Mouse (Mus musculus): Measurements from ENCODE around the gene Golga1.
A peak's percentile ranks its signal among the peaks of the same experiment; 100 is the strongest.
"Not testable (repeated sequence)": the region's sequence is repeated elsewhere in the genome, so short reads cannot be mapped to it uniquely, and the experiment has no call there.

Gene Golga1

DNA sequence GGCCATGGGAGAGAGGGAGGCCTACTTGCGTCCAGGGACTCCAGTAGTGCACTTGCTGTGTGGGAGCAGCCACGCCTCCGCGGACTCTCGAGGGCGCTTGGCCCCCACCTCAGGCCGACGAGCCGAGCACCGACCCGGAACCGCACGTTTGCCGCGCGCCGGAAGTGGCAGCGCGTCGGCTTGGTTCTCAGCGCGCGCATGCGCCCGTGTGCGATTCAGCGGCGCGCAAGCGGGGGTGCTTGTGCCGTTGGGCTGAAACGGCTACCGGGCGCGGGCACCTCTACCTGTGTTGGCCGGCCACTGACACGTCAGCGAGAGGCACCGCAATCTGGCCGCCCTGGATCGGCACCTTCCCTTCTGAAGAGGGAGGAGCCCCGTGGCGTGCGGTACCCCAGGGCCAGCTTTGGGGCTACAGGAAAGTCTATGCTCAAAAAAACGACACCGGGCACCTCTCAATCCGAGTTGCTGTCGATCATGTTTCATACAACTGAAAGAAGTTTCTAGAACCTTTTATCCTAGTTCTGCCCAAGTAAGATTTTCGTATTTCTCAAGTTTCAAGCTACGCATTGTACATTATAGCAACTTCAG is at the start of gene Golga1:
TSS of gene Golga1 (minus strand) at position 142 of the 588 bp plus-strand sequence.
- DNase-seq: peak; percentile 88

DNA sequence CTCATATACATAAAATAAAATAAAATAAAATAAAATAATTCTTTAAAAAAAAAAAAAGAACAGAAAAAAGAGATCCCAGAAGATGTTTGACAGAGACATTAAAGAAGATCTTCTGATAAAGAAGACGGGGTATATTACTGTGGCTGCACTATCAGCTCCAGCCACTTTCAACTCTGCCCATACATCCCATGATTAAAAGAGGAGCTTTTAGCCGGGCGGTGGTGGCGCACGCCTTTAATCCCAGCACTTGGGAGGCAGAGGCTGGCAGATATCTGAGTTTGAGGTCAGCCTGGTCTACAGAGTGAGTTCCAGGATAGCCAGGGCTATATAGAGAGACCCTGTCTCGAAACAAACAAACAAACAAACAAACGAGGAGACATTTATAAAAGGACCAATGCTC is 48.8 kb upstream of the Golga1 start:
- DNase-seq: no peak

DNA sequence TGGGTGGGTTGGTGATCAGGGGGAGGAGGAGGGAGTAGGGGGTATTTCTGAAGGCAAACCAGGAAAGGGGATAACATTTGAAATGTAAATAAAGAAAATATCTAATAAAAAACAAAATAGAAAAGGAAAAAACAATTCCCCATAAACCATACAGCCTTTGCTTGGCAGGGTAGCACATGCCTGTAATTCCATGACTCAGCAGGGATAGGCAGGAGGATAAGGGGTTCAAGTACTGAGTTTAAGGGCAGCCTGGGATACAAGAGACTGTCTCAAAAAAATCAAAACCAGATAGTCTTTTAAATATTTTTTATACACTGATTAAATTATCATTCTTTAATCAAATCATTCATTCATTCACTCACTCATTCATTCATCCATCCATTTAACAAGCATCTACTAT is 45.2 kb upstream of the Golga1 start:
- no peak for DNase-seq

DNA sequence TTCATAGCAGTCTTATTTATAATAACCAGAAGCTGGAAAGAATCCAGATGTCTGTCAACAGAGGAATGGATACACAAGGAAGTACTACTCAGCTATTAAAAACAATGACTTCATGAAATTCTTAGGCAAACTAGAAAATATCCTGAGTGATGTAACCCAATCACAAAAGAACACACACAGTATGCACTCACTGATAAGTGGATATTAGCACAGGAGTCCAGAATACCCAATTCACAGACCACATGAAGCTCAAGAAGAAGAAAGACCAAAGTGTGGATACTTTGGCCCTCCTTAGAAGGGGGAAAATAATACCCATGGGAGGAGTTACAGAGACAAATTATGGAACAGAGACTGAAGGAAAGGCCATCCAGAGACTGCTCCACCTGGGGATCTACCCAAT is 44.4 kb upstream of the Golga1 start:
- DNase-seq: not testable (repeated sequence)

DNA sequence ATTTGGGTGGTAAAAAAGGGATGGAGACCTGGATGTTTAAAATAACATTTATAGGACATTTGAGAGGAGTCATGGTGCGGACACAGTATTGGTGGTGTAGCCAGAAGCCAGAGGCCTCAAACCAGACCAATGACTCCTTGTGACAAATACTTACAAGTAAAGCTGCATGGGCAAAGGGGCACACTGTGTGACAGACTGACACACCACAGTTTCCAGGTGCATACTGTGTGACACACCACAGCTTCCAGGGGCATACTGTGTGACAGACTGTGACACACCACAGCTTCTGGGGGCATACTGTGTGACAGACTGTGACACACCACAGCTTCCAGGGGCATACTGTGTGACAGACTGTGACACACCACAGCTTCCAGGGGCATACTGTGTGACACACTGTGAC is 34.6 kb upstream of the Golga1 start:
- DNase-seq: not testable (repeated sequence)

DNA sequence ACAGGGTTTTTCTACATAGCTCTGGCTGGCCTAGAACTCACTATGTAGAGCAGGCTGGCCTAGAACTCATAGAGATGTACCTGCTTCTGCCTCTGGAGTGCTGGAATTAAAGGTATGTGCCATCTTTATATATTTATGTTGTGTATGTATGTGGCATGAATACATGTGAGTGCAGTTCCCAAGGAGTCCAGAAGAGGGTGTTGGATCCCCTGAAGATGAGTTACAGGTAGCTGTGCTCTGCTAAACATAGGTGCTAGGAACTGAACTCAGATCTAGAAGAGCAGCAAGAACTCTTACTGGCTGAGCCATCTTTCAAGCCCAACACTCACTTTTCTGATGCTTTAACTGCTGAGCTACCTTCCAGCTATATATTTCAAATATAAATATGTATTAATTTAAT is 32.7 kb upstream of the Golga1 start:
- DNase-seq: no peak

DNA sequence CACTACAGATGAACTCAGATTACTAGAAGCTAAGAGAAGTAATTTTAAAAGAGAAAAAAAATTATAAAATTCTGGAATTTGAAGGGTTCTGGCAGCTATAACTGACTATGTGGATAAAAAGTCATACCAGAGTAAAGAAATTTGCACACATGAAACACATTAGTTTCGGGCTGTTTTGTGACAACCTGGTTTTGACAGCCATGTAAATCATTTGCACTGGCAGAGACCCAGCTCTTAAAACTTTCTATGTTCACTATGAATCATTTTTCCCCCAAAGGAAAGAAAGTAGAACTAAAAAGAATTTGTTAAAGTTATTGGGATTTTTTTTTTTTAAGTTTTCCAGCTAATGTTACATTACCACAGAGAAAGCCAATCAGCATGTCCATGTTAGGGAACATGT is 26.6 kb upstream of the Golga1 start:
- no peak for DNase-seq

DNA sequence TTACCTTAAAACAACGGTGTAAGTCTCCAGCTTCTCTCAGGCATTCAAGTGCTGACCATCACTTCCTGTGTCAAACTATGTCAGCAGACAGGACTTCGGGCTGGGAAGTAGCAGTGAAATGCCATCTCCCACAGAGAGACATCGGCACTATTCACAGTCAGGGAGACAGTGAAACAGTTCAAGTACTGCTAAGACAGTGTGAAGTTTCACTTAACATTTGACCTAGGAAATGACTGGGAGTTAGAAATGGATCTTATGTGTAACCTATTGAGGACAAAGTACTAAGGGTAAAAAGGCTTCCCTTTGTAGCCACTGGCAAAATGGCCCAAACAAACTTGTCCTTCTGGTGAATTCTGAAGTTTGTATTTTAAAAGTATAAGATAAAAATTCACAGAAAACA is 17.4 kb upstream of the Golga1 start:
- no peak for DNase-seq

DNA sequence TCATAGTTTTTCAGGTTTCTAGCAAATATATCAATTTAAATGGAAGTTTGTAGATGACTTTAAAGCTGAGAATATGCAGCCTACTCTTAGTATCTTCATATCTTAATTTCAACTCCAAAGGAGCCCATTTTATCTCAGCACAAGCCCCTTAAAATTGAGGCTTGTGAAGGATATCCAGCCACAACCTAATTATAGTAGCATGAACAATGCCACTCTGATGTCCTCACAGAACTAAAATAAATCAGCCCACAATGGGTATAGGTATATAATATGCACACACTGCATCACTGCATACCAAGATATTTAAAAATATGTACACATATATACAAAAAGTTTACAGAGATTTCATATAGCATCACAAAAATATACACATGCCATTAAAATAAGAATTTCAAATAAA is 5.3 kb upstream of the Golga1 start:
- DNase-seq: no peak

DNA sequence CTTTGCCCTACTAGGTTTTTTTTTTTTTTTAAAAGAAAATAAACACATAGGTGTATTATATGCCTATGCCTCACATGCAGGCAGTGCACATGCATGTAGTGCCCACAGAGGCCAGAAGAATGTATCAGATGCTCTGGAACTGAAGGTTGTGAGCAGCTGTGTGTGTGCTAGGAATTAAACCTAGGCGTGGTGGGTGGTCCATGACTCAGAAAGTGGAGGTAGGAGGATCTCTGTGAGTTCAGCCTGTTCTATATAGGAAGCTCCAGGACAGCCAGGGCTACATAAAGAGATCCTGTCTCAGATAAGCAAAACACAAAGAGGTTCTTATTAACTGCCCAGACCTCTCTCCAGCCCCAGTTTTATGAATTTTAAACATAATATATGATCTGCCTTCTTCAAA is 3.8 kb upstream of the Golga1 start:
- no peak for DNase-seq

DNA sequence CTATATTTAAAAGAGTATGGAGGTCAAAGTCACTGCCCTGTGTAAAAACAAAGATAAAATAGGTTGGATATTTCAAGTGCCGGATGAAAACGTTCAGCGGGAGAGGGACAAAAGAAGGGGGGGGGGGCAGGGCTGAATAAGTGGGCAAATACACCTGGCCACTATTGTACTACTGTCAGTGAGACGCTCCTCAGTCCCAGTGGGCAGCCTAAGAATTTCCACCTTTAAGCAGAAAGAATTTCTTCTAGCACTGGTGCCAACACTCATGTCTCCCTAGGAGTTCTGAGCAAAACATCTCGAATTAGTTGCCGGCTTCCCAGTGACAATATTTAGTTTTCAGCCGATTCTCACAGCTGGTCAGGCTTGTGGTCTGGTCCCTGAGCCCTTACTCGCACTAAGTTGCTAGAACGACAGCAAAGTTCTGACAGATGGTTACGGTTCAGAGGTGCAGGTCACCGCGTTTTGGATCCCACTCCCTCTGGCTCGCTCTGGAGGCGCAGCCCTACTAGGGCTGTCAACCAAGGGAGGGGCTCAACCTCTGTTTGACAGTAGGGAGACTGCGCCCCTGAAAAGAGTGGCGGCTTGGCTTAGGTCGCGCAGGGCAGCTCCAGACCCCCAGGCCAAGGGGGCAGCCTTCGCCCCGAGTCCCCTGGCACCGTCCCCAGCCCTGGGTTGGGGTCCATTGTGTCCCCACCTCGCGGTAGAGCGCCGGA is 498 bp downstream of the Golga1 start:
- DNase-seq: no peak

DNA sequence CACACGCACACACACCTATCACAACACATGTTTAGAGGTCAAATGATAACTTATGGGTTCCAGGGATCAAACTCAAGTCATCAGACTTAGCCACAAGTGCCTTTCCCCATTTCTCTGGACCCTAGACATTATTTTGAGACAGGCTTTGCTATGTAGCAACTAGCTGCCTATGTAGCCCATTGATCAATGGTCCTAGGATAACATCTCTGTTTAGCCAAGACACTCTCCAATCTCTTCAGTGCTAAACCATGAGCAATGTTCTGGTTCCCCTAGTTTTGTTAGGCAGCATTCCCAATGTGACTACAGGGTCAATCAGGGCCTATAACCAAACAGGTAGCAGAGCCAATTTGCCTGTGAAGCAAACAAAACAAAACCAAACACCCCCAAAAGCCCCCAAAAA is 16.8 kb downstream of the Golga1 start:
- no peak for DNase-seq

DNA sequence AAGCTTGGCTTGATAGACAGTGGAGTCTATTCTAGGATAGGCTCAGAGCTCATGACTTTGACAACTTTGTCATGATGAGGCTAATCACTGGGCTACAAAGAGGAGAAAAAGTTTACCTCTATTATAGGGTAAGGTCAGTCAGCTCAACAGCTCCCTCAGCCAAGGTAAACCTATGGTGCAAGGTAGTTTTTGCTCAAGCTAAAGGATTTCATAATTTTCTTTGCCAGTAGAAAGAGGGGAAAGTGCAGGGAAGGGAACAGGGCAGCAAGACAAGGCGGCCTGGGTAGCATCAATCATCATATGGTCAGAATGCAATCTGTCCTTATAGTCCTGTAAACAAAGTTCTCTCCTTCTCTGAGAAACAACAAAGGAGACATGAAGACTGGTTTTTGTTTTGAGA is 25.1 kb downstream of the Golga1 start:
- no peak for DNase-seq

DNA sequence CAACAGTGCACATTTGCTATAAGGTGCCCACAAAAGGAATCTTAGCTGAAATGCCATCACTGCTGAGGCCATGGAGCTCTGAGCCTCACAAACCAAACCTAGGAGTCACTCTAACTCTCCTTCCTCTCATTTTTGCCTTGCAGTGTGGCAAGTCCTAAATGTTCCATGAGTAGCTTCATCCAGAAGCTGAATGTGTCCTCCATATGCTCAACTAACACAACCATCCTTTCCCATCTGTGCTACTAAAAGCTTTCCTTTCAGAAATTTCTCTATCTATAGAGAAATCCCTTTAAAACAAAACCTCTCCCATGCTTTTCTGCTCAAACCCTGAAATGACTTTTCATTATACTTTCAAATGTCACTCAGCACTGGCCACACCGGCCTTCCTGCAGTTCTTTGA is 33.7 kb downstream of the Golga1 start:
- DNase-seq: no peak

DNA sequence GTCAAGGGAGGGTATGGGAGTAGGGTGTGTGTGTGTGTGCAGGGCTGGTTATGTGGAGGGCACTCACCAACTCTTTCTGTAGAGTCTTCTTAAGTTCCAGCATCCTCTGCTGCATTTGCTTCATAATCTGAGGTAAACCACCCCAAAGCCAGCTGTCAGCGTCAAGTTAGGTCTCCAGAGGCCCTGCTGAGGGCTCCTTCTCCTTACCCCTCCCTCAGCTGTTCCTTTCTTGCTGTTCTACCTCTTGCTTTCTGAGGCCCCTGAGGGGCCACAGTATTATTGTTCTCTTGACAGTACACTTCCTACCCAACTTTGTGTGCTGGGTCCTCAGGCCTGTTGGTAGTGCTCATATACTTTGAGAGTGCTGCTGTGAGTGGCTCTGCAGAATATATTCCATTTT is 45.3 kb downstream of the Golga1 start:
- no peak for DNase-seq

DNA sequence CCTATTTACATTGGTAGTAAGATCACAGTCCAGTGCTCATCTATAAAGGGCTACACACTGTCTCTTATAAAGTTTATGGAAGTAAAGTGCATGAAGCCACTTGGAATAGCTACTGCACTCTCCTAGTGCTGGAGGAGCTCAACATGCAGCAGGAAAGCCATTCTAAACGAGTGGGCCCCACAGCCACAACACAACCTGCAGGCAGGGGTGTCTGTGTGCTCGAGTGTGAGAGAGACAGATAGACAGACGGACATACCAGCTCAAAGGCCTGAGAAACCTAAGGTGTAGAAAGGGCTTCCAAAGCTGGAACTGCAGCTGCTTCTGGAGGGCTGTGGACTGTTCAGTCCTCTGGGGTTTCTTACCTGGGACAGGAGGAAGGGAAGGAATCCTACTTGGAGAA is 48.8 kb downstream of the Golga1 start:
- no peak for DNase-seq

DNA sequence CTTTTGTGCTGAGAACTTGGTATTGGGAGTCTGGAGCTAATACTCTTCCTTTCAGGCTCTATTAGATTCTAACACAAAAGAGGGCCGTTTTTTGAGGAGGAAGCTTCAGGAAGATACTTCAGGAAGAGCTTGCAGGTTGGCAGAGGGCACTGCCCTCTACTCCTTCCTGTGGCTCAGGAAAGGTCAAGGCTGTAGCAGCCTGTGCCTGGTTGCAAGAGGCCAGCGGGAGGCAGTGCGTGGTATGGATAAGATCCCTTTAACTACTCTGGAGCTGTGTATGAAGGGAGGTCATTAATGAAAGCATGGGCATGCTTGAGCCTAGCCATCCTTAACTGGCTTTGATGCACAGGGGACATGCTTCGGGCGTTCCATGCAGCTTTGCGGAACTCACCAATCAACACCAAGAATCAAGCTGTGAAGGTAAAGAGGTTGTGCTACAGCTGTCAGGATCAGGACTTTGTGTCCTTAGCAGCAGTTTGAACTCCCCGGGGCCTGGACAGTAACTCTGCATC is 52.5 kb downstream of the Golga1 start:
- no peak for DNase-seq

DNA sequence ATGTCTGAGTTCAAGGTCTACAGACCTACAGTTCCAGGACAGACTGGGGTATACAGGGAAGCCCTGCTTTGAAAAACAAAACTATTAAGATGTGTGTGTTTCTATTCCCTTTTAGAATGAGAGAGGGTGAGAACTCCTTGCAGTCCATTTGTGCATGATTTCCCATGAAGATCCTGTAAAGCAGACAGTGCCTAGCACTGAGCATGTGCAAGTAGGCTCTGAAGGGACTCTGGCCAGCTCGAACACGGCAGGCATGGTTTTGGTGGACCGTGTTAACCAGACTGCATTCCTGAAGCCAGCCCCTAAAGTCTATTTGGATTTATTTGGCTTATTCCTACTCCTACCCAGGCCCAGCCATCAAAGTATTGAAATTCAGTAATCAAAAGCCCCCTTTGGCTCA is 53.4 kb downstream of the Golga1 start:
- no peak for DNase-seq

DNA sequence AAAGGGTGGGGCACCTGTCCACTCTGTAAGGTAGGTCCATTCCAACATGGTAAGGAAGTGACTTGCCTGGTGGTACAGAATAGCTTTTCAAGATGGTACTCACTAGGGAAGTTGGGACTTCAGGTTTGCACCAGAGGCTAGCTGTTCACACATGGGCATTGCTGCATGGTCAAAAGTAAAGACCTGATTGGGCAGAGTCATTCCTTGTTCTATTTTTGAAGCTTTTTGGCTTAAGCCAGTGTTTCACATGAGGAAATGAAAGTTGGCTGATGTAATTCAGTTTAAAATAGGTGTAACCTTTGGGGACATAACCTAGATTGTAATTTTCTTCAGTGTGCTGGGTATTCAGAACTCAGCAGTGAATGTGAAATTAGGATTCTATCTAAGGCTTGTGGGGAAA is 54.1 kb downstream of the Golga1 start:
- no peak for DNase-seq

DNA sequence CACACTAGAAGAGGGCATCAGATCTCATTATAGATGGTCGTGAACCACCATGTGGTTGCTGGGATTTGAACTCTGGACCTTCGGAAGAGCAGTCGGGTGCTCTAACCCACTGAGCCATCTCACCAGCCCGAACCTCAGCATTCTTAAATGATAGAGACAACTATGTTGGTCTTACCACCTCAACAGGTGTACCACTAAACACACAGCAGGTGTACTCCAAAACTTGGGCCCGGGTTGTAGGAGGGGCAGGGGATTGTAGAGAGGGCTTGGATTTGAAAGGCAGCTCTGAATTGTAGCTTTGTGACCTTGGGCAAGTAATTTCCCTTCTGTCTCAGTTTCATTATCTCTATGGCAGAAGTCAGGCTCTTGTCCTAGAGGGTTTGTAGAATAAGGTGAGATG is 55.2 kb downstream of the Golga1 start:
- DNase-seq: not testable (repeated sequence)

DNA sequence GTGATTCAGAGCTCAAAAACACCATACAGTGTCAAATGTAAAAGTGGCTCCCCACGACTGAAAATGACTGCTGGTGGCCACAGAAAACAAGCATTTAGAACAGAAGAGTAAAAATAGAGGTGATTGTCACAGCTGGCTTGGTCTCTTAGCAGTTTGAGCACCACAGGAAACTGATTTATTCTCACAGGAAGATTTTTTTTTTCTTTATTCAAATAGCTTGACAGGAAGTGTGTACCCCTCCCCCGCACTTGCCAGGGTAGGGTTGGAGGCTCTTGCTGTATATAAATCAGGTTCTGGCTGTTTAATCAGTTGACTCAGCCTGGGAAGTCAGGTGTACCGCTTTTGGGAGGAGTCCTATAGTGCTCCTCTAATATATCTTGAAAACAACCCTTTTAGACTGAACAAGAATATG is 56.4 kb downstream of the Golga1 start:
- peak; percentile 41 for DNase-seq

DNA sequence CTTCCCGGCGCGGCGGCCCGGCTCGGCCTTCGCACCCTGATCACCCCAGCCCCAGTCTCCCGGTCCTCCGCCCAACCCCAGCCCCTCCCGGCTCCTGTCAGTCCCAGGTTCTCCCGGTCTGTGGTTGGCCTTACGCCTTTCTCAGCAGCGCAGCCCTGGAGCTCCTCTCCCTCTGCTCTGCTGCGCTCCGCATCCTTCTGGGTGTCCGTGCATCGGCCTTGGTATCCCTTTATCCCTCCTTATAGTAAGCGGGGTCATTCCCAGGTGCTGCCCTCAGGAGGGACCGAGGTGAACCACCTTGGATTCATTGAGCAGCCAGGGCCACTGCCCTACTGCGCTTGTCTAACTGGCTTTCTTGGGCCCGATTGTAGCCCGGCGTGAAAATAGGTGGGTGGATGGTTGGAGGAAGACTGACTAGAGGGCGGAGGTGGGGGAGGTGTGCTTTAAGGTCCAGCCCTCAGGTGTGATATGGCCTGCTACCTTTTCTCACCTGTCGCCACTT is 56.9 kb downstream of the Golga1 start:
- DNase-seq: no peak

DNA sequence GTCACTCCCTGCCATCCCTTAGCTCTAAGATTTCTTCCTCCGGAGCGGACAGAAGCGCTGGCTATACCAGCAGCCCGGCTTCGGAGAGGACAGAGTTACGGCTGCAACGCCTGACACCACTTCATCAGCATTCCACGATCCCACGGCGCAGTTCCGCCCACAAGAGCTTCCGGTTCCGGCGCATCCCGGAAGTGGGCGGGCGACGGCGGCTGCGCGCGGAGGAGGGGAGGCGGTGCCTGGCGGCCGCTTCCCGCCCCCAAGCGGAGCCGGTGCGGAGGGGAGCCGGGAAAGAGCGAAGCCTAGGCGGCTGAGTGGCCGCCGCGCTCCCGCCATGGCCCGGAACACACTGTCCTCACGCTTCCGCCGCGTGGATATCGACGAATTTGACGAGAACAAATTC is 57.5 kb downstream of the Golga1 start:
- peak; percentile 90 for DNase-seq

DNA sequence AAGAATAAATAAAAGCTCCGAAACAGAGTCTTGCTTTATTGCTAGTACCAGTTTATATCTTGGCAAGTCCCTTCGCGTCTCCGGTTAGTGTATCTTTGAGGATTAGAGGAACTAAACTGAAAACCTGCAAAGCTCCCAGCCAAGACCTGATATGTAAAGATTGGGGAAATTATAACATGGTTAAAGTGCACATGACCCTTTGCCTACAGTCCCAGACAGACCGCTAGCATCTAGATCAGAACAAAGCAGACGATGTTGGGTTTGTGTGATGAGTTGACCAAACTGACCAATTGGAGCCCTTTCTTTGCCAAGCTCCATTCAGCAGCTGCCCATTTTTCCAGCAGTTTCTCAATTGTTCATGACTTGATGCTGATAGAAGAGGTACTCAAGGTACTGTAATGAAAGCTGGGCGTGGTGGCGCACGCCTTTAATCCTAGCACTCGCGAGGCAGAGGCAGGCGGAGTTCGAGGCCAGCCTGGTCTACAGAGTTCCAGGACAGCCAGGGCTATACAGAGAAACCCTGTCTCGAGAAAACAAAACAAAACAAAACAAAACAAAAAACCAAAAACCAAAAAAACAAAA is 59.1 kb downstream of the Golga1 start:
- no peak for DNase-seq
